Mouse (Mus musculus): ENCODE measurements around the gene Ccdc163. TPM values are rescaled to one million over a fixed set of nuclear protein-coding genes. Genes with fewer than 3 reads are reported as not detected.
"Not testable (repeated sequence)": the region's sequence is repeated elsewhere in the genome, so short reads cannot be mapped to it uniquely, and the experiment has no call there.

The Ccdc163 gene
- 38.3 and 38.5 TPM in 2 replicates for polyA plus RNA-seq (2016; fragmentation: Nextera tagmentation; extraction: Ambion mirVana)

DNA sequence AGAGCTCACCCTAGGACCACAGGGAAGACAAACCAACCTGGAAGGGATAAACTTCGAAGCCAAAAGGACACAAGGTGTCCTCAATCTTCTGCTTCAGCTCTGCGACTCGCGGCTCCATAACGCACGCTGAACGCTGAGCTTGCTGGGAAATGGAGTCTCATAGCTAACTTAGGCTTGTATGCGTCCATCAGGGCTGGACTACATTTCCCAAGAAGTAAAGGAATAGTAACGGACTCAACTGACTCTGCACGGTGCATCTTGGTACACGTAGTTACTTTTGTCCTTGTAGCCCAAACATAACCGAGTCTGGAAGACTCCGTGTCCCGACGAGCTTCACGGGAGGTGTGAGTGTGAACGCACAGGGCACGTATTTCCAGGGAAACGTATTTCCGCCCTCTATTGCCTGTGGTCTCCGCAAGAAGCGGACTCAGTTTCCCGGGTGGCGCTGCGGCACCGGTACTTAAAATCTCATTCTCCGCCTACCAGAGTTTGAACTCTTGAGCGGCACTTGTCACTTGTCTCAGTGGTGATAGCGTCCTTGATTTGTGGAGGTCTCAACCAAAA lies at the start of gene Ccdc163, which contains the start of gene Mmachc:
TSS of gene Ccdc163 (plus strand) at position 309 of the 564 bp plus-strand sequence.
TSS of gene Mmachc (minus strand) at position 206 of the 564 bp plus-strand sequence.
- peaks cover 28% of the 10 kb centered on the region for H3K36me3 ChIP-seq (replicated peaks)
- peak; percentile 91 for DNase-seq (ENCODE audit: low spot score)
- H3K27ac ChIP-seq (replicated peaks): peak within 1 kb of the TSS; percentile 82
- H3K27me3 ChIP-seq (replicated peaks; ENCODE audit: low read depth, poor library complexity, severe bottlenecking): no peaks in the 10 kb centered on the region
- WGBS: under 1% methylated on average over 29 of the region's 29 CpGs
- H3K4me1 ChIP-seq: peaks cover 19% of the 10 kb centered on the region
- H3K4me3 ChIP-seq: peak within 1 kb of the TSS; percentile 69
- no peaks in the 10 kb centered on the region for H3K9me3 ChIP-seq

DNA sequence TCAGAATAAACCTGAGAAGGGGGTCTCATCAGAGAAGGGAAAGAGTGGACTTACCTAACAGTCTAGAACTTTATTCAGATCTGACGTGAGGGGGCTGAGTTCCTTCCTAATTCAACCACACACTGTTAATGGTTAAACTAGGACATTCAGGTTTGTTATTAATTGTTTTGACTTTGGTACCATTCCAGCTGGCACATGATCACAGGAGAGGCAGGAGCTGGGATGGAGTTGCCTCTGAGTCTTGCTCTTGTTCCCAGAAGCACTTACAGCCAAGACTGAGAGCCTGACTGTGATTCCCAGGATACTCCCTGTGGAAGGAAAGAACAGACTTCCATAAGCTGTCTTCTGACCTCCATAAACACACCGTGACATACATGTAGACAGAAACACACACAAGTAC lies 48.8 kb upstream of the Ccdc163 start:
- Histone ChIP-seq H3K4me1 (peaks cover 8% of the 10 kb centered on the region), H3K36me3 (replicated peaks) (no peaks in the 10 kb centered on the region), H3K27me3 (replicated peaks; ENCODE audit: low read depth, poor library complexity, severe bottlenecking) (no peaks in the 10 kb centered on the region), H3K9me3 (no peaks in the 10 kb centered on the region), H3K4me3 (no peak overlapping the region), H3K27ac (replicated peaks) (no peak overlapping the region)
- DNase-seq (ENCODE audit: low spot score): no peak
- WGBS: 88% methylated on average over 2 of the region's 2 CpGs

DNA sequence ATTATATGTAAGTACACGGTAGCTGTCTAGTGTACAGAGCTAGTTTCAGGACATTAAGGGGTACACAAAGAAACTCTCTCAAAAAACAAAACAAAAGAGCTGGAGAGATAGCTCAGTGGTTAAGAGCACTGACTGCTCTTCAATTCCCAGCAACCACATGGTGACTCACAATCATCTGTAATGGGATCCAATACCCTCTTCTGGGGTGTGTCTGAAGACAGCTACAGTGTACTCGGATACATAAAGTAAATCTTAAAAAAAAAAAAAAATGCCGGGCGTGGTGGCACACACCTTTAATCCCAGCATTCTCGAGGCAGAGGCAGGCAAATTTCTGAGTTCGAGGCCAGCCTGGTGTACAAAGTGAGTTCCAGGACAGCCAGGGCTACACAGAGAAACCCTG lies 48.4 kb upstream of the Ccdc163 start:
- H3K27ac ChIP-seq (replicated peaks); H3K9me3 ChIP-seq; DNase-seq (ENCODE audit: low spot score); H3K4me3 ChIP-seq; H3K36me3 ChIP-seq (replicated peaks); H3K4me1 ChIP-seq; H3K27me3 ChIP-seq (replicated peaks; ENCODE audit: low read depth, poor library complexity, severe bottlenecking): not testable (repeated sequence)
- WGBS: 90% methylated on average over 6 of the region's 6 CpGs

DNA sequence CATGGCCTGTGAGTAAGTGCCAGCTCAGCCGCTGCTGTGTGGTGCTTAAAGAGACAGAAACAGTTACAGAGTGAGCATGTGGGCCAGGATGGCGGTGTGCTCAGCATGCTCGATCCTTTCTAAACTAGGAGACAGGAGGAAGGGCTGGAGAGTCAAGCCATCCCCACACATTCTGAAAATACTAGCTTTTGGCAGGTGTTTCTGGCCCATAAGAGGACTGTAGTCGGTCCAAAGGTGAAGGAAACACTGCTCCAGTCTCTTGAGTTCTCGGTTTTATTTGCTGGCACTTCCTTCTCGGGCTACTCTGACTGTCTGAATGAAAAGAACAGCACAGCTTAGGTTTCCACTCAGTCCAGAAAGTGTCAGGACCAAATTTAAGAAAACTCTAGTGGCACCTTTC lies 47.5 kb upstream of the Ccdc163 start:
- Histone ChIP-seq H3K27ac (replicated peaks) (no peak overlapping the region), H3K9me3 (no peaks in the 10 kb centered on the region), H3K36me3 (replicated peaks) (no peaks in the 10 kb centered on the region), H3K4me1 (peaks cover 5% of the 10 kb centered on the region), H3K27me3 (replicated peaks; ENCODE audit: low read depth, poor library complexity, severe bottlenecking) (no peaks in the 10 kb centered on the region), H3K4me3 (no peak overlapping the region)
- WGBS: 76% methylated on average over 6 of the region's 6 CpGs
- DNase-seq (ENCODE audit: low spot score): no peak

DNA sequence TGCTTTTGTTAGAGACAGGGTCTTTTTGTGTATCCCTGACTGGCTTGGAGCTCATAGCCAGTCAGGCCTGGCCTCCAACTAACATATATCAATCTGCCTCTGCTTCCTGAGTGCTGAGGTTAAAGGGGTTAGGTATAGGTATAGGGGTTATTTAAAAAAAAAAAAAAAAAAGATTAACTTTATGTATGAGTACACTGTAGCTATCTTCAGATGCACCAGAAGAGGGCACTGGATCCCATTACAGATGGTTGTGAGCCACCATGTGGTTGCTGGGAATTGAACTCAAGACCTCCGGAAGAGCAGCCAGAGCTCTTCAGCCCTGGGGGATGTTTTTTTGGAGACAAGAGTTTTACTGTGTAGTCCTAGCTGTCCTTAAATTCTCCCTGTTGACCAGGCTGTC lies 46.3 kb upstream of the Ccdc163 start:
- Histone ChIP-seq H3K4me1 (no peaks in the 10 kb centered on the region), H3K36me3 (replicated peaks) (no peaks in the 10 kb centered on the region), H3K9me3 (no peaks in the 10 kb centered on the region), H3K27me3 (replicated peaks; ENCODE audit: low read depth, poor library complexity, severe bottlenecking) (no peaks in the 10 kb centered on the region), H3K4me3 (no peak overlapping the region), H3K27ac (replicated peaks) (no peak overlapping the region)
- no peak for DNase-seq (ENCODE audit: low spot score)
- 83% methylated on average over 1 of the region's 1 CpGs for WGBS

DNA sequence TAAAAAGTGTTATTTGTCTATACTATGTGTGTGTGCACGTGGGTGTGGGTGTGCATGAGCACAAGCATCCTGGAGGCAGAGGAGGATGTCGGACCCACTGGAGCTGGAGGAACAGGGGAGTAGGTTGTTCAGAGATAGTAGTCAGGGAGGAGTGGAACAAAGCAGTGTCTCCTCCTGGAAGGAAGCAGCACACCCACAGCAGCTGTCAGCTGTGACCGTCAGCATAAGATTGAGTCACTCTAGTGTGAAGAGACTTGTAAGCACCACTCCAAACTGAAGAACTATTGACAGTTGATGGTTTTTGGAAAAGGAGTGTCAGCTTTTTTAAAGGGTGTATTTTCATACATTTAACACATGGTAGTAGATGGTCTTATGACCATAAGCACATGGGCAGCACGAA lies 41.7 kb upstream of the Ccdc163 start:
- DNase-seq (ENCODE audit: low spot score): no peak
- Histone ChIP-seq H3K27me3 (replicated peaks; ENCODE audit: low read depth, poor library complexity, severe bottlenecking) (no peaks in the 10 kb centered on the region), H3K9me3 (no peaks in the 10 kb centered on the region), H3K36me3 (replicated peaks) (no peaks in the 10 kb centered on the region), H3K27ac (replicated peaks) (no peak overlapping the region), H3K4me3 (no peak overlapping the region), H3K4me1 (no peaks in the 10 kb centered on the region)
- WGBS: 70% methylated on average over 4 of the region's 4 CpGs

DNA sequence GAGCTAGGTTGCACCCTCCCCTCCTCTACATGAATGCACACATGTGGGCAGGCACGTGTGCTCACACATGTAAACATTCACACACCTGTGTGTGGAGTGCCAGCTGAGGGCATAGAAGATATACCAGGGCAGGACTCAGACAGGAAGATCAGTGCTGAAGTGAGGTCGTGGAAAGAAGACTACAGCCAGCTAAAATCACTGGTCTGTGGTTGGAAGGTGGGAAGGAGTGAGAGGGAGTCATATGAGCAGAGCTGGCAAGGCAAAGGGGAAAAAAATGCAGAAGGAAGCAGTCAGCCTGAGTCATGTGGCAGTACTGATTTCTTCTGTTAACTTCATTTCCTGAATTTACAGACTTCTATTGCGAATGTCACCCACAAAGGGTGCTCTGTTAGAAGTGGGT lies 40.2 kb upstream of the Ccdc163 start:
- Histone ChIP-seq H3K9me3 (no peaks in the 10 kb centered on the region), H3K36me3 (replicated peaks) (no peaks in the 10 kb centered on the region), H3K27ac (replicated peaks) (no peak overlapping the region), H3K4me3 (no peak overlapping the region), H3K4me1 (no peaks in the 10 kb centered on the region), H3K27me3 (replicated peaks; ENCODE audit: low read depth, poor library complexity, severe bottlenecking) (no peaks in the 10 kb centered on the region)
- DNase-seq (ENCODE audit: low spot score): no peak
- 74% methylated on average over 3 of the region's 3 CpGs for WGBS

DNA sequence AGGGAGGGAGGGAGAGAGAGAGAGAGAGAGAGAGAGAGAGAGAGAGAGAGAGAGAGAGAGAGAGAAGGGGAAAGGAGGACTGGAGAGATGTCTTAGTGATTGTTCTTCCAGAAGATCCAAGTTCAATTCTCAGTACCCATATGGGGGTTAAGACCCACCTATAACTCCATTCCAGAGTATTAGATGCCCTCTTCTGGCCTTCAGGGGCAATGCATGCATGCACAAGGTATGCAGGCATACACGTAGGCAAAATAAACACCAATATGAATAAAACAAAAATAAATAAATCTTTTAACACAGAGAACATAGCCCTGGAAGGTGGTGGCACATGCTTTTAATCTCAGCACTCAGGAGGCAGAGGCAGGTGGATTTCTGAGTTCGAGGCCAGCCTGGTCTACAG lies 39.0 kb upstream of the Ccdc163 start:
- Histone ChIP-seq H3K36me3 (replicated peaks) (no peaks in the 10 kb centered on the region), H3K27me3 (replicated peaks; ENCODE audit: low read depth, poor library complexity, severe bottlenecking) (no peaks in the 10 kb centered on the region), H3K27ac (replicated peaks) (no peak overlapping the region), H3K4me1 (no peaks in the 10 kb centered on the region), H3K4me3 (no peak overlapping the region), H3K9me3 (no peaks in the 10 kb centered on the region)
- peak; percentile 12 for DNase-seq (ENCODE audit: low spot score)
- 53% methylated on average over 2 of the region's 2 CpGs for WGBS

DNA sequence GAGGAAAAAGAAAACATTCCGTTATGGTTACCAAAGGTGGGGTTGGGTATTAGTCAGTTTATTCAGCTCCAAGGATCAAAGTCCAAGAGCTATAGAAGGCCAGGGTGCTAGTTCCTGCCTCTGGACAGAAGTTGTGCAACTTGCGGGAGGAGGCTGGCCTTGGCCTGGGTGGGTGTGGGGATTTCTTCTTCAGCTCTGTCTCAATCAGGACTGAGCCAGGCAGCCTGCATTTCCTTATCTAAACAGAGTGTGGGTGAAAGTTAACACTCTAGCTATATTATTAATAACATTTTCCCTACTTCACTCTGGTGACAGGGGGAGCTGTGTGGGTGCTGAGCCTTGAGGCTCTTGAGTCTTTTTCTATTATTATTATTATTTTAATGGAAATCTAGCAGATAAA lies 35.5 kb upstream of the Ccdc163 start:
- Histone ChIP-seq H3K9me3 (no peaks in the 10 kb centered on the region), H3K4me1 (no peaks in the 10 kb centered on the region), H3K36me3 (replicated peaks) (no peaks in the 10 kb centered on the region), H3K4me3 (no peak overlapping the region), H3K27ac (replicated peaks) (no peak overlapping the region), H3K27me3 (replicated peaks; ENCODE audit: low read depth, poor library complexity, severe bottlenecking) (no peaks in the 10 kb centered on the region; the same call in 1 of the 2 replicates)
- DNase-seq (ENCODE audit: low spot score): no peak
- WGBS: 81% methylated on average over 2 of the region's 2 CpGs

DNA sequence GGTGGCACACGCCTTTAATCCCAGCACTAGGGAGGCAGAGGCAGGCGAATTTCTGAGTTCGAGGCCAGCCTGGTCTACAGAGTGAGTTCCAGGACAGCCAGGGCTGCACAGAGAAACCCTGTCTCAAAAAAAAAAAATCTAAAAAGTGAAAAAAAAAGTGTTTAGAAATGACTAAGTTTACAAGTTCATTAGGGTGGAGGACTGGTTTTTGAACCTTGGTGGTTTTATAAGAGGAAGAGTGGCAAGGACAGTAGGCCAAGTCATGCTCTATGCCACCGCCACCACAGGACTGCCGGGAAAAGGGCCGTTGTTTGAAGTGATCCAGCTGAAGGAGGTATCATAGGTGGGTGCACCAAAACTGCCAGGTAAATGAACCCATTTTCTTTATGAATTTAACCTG lies 33.5 kb upstream of the Ccdc163 start:
- not testable (repeated sequence) for H3K36me3 ChIP-seq (replicated peaks); H3K9me3 ChIP-seq; H3K27ac ChIP-seq (replicated peaks); H3K4me1 ChIP-seq; H3K27me3 ChIP-seq (replicated peaks; ENCODE audit: low read depth, poor library complexity, severe bottlenecking); DNase-seq (ENCODE audit: low spot score); H3K4me3 ChIP-seq
- WGBS: 93% methylated on average over 6 of the region's 6 CpGs

DNA sequence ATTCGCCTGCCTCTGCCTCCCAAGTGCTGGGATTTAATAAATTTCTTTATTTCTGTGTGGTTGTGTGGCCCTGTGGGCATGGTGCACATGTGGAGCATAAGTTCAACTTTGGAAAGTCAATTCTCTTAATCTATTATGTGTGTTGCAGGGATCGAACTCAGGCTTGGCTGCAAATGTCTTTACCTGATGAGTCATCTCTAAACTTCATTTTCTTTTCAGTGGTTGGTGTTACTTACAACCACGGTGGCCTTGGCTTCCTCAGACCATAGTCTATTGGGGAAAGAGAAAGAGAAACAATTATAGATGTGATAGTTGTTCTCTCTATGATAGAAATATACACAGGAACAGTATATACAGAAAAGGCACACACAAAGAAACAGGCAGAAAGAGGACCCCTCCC lies 32.3 kb upstream of the Ccdc163 start:
- H3K4me1 ChIP-seq: no peaks in the 10 kb centered on the region
- 85% methylated on average over 3 of the region's 3 CpGs for WGBS
- no peaks in the 10 kb centered on the region; the same call in 1 of the 2 replicates for H3K27me3 ChIP-seq (replicated peaks; ENCODE audit: low read depth, poor library complexity, severe bottlenecking)
- no peak overlapping the region for H3K27ac ChIP-seq (replicated peaks)
- H3K9me3 ChIP-seq: no peaks in the 10 kb centered on the region
- no peaks in the 10 kb centered on the region for H3K36me3 ChIP-seq (replicated peaks)
- no peak for DNase-seq (ENCODE audit: low spot score)
- no peak overlapping the region for H3K4me3 ChIP-seq

DNA sequence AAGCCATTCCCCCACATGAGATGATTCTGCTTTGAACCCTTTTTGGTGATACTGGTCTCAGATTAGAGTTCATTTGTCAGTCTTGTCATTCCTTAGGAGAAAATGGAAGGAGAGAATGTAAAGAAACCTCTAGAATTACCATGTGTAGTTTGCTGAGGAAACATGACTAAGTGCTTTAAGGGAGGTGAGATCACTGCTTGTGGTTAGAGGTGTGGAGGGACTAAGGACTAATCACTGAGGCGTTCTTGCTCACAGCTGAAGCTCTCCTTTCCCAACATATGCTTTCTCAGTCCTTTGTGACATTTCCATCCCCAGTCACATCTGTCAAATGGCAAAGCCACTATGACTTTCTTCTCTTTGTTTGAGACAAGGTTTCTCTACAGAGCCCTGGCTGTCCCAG lies 30.5 kb upstream of the Ccdc163 start:
- Histone ChIP-seq H3K36me3 (replicated peaks) (no peaks in the 10 kb centered on the region), H3K4me1 (no peaks in the 10 kb centered on the region), H3K27ac (replicated peaks) (no peak overlapping the region), H3K4me3 (no peak overlapping the region), H3K27me3 (replicated peaks; ENCODE audit: low read depth, poor library complexity, severe bottlenecking) (no peaks in the 10 kb centered on the region; the same call in 1 of the 2 replicates), H3K9me3 (no peaks in the 10 kb centered on the region)
- WGBS: 78% methylated on average over 1 of the region's 1 CpGs
- DNase-seq (ENCODE audit: low spot score): no peak

DNA sequence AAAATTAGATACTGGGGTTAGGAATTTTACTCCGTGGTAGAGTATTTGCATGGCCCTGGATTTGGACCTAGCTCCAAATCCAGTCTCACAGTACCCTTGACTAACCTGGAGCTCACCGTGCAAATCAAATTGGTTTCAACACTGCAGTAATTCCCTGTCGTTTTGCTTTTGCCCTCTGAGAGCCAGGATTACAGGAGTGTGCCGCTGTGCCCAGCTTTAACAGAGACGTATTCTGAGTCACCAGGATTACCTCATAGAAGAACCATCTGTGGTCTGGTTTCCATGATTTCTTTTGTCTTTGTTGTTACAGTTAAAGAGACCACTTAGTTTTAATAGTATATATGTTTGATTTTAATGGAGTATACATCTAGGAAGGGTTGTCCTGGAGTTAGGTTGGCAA lies 29.2 kb upstream of the Ccdc163 start:
- no peaks in the 10 kb centered on the region for H3K36me3 ChIP-seq (replicated peaks)
- no peaks in the 10 kb centered on the region; the same call in 1 of the 2 replicates for H3K27me3 ChIP-seq (replicated peaks; ENCODE audit: low read depth, poor library complexity, severe bottlenecking)
- WGBS: 74% methylated on average over 5 of the region's 5 CpGs
- DNase-seq (ENCODE audit: low spot score): no peak
- H3K27ac ChIP-seq (replicated peaks): no peak overlapping the region
- H3K9me3 ChIP-seq: no peaks in the 10 kb centered on the region
- no peaks in the 10 kb centered on the region for H3K4me1 ChIP-seq
- H3K4me3 ChIP-seq: no peak overlapping the region
